Mouse (Mus musculus) brain, adult 2 months (tissue): ENCODE data around the gene Hsf4.
"Not testable (repeated sequence)": the region's sequence is repeated elsewhere in the genome, so short reads cannot be mapped to it uniquely, and the experiment has no call there.

Experiments
- DNase-seq: peaks from one replicate; pipeline ENCODE4 v3.0.0; 2011; ENCODE audit warnings: low read depth, low spot score

Hsf4 gene

DNA sequence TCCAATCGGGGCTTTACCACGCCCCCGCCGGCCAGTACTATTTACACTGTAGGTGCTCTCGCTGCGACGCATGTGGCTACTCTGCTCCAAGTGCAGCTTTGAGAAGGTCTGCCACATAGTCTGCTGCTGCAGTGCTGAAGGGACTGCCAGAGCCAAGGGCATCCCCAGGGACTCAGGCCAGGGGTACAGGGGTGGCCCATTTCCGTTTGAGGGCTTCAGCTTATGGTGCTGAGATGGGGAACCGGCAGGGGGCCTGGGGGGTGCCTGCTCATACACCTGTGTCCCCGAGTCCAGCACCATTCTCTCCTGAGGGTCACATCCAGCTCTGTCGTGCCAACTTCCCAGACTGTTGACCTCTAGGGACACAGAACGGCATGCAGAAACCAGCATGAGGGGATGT is 15.9 kb downstream of the Hsf4 start:
- DNase-seq = no peak

DNA sequence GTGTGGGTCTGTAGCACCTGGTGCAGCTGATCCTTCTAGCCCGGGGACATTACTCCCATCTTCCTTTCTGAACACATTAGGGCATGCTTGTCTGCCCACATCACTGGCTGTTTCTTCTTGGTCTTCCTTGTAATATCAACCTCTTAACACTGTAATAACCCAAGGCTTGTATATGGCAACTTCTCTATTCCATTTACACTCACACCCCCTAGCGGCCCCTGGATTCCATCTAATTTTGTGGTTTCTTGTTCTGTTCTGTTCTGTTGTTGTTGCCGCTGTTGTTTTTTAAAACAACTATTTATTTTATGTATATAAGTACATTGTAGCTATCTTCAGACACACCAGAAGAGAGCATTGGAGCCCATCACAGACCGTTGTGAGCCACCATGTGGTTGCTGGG is 17.3 kb downstream of the Hsf4 start:
- no peak for DNase-seq

DNA sequence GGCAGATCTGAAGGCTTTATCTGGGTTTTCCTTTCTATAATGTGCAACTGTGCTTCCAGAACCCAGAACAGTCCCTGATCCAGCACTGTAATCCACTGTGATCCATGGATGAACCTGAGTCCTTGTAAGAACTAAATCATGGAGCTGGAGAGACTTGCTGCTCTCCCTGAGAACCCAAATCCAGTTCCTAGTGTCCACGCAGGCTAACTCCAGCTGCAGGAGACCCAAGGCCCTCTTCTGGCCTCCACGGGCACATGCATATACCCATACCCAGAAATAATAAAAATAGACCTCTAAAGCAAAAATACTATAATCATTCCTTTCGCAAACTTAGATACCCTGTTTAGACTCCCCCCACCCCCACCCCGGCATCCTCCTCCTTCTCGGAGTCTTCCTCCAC is 18.6 kb downstream of the Hsf4 start:
- DNase-seq = no peak

DNA sequence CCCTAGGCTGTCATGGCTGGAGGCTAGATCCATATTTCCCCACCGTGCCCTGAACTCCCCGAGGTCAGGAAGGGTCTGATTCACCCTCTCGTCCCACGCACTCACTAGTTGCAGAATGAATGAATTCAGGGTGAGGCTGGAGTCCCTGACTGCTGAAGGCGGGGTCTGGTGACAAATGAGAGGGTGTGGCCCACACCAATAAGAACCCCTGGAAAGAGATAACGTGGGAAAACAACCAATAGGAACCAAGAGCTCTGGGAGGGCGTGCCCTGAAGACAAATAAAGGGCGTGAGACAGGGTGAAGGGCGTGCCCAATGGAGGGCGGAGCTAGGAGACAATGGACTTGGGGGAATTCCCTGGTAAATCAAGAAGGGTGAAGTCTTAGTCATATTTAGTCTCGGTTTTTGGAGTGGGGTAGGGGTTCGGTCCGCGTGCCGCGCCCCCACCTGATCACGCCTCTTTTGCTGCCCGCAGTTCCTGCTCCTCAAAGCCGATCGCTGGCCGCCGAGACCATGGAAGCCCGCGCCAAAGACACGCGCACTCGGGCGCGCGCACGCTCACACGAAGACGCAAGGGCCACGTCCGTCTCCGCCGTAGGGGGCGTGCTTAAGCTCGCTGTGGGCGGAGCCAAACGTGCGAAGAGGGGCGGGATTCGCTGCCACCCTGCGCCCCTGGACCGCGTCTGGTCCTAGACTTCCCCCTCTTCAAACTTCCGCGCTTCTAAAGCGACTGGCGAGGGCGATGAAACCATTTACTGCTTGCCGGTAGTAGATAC is 19.5 kb downstream of the Hsf4 start:
- DNase-seq = peak; percentile 99

DNA sequence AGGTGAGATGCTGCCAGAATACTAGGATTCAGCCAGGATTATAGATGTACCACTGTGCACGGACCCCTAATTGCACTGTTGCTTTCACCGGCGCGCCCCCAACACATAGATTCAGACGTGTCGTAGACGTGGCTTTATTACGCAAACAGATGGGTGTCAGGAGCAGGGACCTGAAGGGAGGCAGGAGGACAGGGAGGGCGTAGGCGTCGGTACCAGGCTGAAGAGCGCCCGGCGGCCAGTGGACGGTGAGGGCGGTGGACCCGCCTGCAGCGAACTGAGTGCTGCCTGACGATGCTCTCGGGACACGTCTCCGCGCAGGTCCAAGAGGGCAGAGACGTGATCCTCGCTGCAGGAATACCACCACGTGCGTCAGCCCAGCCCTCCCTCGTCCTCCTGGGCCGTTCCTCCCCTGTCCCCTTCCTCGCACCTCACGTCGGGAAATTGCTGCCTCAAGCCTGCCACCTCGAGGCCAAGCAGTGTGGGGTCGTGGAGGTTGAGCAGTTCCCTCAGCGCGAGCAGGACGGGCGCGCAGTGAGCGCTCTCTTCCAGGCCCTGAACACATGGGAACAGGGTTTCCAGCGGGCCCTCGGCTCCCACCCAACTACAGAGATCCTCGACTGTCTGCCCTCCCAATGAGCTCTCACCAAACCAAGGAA is 20.3 kb downstream of the Hsf4 start, which contains the start of gene 4931428F04Rik:
Gene 4931428F04Rik (minus strand): TSS at position 60 of the 656 bp plus-strand sequence.
- DNase-seq = peak; percentile 79

DNA sequence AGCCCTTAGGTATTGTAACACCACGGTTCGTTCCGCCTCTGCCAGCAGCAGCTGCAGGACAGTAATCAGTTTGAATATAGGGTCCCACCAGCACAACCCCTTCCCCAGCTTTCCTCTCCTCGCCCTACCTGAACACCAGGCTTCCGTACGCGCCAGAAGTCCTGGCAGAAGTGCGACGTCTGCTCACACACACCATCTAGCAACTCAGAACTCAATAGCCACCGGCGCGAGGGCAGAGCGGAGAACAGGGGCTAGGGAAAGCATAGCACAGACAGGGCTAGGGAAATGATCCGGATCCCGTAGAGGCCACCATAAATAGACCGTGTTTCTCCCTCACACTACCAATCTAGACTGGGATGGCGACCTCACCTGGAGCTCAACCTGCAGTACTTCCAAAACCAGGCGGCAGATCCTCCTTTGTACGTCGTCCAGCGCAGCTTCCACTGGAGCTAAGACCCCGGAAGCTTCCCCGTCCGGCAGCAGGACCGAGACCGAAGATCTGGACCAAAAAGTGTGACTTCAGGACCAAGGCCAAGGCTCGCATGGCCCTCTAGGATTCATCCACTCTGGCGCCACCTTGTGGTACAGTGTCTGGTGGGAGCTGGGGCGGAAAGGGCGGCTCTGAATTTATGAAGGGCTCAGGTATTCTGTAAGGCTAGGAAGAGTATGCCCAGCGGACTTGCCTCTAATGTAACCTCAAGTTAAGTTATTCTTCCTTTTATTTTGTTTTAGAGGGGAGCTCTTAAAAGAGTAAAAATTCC is 21.1 kb downstream of the Hsf4 start:
- DNase-seq = peak; percentile 91

DNA sequence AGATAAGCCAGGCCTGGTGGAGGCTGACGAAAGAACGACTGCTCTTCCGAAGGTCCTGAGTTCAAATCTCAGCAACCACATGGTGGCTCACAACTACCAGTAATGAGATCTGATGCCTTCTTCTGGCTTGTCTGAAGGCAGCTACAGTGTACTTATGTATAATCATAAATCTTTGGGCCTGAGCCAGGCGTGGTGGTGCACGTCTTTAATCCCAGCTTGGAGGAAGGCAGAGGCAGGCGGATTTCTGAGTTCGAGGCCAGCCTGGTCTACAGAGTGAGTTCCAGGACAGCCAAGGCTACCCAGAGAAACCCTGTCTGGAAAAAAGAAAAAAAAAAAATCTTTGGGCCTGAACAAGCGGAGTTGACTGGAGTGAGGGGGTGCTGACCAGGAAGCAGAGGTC is 21.8 kb downstream of the Hsf4 start:
- not testable (repeated sequence) for DNase-seq

DNA sequence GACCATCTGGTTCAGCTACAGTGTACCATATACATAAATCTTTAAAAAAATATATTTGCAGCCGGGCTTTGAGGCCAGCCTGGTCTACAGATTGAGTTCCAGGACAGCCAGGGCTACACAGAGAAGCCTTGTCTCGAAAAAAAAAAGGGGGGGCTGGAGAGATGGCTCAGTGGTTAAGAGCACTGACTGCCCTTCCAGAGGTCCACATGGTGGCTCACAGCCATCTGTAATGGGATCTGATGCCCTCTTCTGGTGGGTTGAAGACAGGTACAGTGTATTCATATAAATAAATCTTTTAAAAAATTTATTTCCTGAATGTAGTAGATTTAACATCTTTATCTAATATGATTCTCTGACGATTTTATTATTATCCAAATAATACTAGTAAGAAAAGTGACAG is 22.2 kb downstream of the Hsf4 start:
- DNase-seq = not testable (repeated sequence)

DNA sequence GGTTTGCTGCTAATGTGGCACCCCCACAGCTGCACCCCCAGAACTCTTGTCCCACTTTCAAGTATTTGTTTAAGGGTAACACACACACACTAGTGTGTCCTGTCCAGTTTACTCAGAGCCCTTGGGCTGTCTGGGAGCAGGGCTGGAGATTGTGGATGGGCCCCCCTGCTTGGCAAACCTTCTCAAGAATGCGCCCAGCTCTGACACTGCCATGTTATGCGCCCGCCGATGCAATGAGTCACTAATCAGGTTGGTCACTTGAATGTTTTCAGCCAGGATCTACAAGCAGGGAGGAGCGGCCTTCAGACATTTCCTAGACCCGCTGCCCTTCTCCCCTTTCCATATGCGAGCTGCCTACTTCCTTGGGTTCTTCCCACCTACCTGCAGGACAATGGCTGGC is 22.9 kb downstream of the Hsf4 start:
- DNase-seq = no peak

DNA sequence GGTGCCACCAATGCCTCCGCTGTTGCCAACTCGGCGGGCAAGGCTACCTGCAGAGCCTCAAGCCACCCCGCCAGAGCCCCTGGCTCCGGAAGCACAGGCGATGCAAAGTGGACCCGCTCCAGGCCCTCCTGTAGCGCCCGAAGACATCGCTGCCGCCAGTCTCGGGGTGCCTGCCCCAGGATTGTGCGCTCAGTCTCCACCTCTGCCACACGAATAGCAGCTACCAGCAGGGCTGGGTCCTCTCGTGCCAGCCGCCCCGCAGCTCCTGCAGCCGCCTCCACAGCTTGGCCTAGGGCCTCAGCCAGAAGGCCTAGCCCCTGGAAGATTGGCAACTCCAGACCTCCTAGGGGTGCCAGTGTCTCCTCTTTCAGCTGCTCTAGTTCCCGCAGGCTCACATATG is 23.8 kb downstream of the Hsf4 start:
- peak; percentile 79 for DNase-seq

DNA sequence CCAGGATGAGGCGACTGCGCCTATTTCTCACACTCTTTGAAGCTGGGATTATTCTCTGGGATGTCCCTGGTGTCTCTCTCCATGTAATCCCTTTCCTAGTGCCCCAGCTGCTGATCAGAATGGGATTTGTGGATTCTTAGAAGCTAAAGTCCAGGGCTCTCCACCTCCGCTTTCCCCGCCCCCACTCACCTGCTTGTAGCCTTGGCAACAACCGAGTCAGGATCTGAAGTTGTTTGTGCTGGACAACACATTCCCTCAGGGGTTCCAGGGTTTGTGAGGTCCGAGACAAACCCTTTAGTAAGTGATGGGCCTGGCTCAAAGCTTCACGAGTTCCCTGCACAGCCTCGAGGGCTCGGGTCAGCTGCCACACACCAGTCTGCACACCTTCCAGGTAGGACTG is 25.2 kb downstream of the Hsf4 start:
- DNase-seq = no peak

DNA sequence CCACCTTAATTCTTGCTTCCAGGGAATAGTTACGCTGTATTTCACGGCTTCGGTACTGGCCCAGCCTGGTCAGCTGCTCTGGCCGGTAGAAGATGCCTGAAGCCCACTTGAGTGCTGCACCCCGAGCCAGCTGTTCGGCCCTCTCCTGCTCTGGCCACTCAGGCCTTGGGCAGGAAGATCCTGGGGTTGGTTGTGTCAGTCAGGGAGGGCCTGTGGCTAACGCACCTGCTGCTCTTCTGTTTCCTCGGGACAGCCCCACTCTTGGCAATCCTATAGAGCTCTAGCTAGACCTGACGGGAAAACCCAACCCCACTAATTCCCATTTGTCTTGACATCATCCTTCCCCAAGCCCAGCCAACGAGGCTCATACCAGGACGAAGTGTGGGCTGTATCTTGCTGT is 25.7 kb downstream of the Hsf4 start:
- DNase-seq = no peak

DNA sequence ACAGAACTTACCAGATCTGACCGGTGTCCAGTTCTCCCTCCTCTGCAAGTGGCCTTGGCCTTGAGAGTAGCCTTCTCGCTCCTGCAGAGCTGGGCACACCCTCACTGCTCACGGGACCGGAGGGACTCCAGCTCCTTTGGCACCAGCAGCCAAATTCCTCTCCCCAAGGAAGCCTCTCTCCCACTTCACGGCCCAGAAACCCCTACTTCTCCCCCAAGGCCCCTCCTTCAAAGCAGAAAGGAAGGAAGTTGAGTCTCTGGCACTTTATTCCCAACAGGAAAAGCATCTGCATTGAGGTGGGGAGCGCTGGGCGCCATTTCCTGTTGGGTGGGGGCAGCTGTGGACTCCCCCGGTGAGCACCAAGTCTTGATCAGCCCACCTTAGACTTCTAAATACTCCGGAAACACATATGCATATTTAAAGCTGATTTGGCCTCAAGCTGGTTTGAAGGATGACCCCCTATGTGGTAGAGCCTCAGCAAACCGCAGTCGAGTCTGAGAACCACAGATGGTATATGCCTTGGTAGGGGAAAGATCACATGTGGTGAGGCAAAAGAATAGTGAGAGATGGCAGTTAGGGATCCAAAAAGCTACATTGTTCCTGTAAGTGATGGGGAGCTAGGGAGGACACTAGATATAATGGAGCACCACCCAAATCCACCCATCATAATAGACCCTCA is 26.4 kb downstream of the Hsf4 start, which contains the start of gene Exoc3l:
Gene Exoc3l (minus strand): TSS at position 207 of the 679 bp plus-strand sequence.
- DNase-seq = no peak

DNA sequence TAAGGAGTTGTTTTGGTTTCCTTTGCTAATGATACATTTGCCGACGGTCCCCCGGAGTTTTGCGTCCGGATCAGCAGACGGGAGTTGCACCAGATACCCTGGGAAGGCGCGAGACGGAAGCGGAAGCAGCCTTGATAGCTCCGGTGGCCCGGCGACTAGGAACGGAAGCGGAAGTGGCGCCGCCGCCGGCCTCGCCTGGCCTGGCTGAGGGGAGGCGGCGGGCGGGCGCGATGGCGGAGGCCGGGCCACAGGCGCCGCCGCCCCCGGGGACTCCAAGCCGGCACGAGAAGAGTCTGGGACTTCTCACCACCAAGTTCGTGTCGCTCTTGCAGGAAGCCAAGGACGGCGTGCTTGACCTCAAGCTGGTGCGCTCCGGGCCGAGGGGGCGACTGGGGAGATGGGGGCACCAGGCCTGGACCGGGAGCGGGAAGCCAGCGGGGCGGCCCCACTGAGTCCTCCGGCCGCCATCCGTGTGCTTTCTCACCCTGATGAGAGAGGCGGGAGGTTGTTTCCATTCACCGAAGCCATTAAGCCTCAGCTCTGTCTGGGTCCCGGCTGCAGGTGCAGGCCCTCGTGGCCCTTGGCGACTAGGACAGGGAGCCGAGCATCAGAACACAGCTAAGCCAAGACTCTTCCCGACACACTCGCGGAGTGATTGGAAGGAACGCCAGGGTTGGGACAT is 28.1 kb downstream of the Hsf4 start, which contains the start of gene E2f4:
Gene E2f4 (plus strand): TSS at position 153 of the 682 bp plus-strand sequence.
- peak; percentile 98 for DNase-seq

DNA sequence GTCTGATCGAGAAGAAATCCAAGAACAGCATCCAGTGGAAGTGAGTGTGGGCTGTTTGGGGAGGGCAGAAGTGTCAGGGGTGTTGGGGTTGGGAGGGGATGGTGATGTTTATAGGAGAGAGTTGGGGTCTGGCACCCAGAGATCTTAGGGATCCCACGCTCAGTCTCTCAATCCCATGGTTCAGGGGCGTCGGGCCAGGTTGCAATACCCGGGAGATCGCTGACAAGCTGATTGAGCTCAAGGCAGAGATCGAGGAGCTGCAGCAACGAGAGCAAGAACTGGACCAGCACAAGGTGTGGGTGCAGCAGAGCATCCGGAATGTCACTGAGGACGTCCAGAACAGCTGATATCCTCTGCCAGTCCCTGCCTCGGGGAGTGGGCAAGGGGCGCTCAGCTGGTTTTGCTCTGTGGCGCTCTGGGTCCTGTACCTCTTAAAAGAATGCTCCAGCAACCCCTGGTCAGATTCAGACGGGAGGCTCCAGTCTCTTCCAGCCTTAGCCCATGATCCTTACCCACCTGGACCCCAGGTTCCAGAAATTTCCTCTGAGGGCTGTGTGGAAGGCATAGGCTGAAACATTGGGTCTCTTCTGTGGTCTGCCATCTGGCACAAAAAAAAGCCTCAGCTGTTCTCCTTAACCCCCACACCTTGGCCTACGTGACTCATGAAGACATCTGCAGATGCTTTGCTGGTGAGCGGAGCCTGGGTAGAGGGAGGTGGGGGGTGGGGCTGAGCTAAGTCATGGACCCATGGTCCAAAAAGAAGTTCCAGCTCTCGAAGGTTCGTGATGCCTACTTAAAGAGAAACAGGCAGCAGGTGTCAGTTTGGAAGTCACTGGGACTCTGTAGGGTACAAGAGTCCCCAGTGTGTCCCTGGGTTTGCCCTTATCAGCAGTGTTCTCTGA is 29.0 kb downstream of the Hsf4 start:
- DNase-seq = no peak

DNA sequence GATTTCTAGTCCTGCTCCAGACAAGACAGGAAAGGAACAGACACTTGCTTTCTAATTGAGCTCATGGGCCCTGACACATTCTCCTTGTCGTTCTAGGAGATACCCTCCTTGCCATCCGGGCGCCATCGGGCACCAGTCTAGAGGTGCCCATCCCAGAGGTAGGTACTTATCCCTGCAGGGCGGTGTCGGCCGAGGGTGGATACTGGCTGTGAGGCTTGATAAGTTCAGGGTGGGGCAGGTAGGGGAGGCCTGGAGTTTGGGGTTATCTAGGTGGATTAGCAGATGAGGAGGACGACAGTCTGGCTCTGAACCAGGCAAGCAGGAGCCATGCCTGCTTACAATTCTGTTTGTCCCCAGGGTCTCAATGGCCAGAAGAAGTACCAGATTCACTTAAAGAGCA is 30.4 kb downstream of the Hsf4 start:
- DNase-seq = no peak

DNA sequence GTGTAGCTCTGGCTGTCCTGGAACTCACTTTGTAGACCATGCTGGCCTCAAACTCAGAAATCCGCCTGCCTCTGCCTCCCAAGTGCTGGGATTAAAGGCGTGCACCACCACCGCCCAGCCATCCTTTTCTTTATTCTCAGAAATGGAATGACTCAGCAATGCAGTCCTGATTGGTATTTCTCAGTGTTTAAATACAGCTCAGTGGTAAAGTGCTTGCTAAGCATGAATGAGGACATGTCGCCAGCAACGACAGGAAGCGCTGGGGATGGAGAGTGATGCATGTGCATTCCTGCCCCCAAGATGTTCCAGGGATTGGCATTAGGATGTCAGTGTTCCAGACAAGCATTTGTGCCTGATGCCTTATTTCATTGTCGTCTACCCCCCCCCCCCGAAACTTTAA is 33.8 kb downstream of the Hsf4 start:
- peak; percentile 61 for DNase-seq

DNA sequence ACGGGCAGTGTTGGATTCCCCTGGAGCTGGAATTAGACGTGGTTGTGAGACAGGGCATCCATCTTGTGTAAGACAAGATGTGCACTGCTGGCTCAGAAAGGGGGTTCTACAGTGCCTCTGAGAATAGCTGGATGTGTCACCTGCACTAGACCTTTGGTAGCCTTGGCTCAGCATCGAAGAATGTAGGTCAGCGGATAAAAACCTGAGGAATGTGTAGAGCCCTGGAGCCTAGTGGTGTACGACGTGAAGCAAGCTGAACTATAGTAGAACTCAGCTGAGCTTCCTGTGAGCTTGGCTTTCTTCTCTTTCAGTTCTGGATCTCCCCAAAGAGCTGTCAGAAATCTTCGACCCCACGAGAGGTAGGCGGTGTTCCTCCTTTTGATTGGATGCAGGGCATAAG is 34.3 kb downstream of the Hsf4 start:
- peak; percentile 22 for DNase-seq

DNA sequence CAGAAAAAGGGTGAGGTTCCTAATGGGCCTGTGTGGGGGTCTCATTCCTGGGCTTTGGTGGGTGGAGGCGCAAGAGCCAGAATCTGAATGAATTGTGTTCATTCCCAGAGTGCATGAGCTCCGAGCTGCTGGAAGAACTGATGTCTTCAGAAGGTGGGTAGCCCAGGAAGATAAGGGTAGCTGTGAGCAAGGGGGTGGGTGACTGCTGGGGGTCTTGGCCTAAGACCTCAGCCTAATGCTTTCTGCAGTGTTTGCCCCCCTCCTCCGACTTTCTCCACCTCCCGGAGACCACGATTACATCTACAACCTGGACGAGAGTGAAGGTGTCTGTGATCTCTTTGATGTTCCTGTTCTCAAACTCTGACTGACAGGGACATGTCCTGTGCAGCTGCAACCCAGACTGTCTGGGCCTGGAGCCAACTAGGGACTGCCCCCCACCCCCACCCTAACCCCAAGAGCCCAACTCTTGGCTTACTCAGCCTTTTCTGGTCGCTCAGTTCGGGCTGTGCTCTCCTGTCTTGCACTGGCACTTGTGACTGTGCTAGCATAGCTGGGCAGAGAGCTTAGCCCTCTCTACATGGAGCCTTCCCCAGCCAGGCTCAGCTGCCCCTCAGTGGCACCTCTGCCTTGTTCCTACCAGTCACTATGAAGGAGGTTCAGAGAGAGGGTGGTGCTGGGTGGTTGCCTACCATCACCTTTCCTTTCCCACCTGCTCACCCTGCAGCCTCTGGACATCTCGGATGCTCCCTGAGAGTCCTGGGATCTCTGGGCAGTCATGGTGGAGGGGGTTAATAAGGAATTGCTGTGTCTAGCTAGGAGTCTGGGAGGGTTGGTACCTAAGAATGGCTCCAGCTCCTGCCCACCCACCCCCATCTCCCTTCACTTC is 35.0 kb downstream of the Hsf4 start:
- DNase-seq = peak; percentile 58
